Mouse (Mus musculus): Measurements from ENCODE around the gene Otub1. TPM values are rescaled to one million over a fixed set of nuclear protein-coding genes. Genes with fewer than 3 reads are reported as not detected.
A peak's percentile ranks its signal among the peaks of the same experiment; 100 is the strongest.

Otub1 gene
- total RNA-seq, 2 experiments from 2014 or later = 73.9 to 79.3 TPM

GRCm38 (mm10) chr19:7177804-7178511 lies 28.2 kb downstream of the Otub1 start:
- no peak for DNase-seq (ENCODE audit: low spot score in 2 of 2)

DNA sequence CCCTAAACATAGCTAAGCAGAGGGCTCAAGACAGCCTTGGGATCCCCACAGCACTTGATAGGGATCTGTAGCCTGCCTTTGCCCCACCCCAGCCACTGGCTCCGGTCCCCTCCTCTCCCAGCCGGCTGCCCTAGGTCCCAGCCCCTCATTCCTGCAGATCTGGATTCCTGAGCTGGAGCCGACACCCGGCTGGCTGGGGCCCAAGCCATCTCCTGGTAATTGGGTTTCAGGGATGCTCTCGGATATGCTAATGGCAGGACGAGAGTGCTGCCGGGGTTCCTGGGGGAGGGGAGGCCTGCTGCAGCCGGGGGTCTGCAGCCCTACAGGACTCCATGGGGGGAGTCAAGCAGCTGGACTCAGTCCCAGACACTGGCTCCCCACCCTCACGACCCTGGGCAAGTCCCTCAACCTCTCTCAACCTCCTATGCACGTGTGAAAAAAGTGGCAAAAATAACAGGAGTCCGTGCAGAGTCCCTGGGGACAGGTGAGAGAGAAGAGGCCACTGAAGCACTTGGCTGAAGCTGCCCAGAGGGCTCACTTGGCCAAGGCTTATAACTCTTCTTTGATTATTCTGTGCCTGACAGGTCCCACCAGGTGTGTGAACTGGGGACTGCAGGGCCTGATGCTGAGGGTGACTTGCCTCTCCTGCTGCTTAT lies 29.9 kb downstream of the Otub1 start:
- no peak for DNase-seq (ENCODE audit: low spot score in 2 of 2)

GRCm38 (mm10) chr19:7172051-7172866 lies 33.9 kb downstream of the Otub1 start:
- DNase-seq (ENCODE audit: low spot score in 2 of 2) = no peak

GRCm38 (mm10) chr19:7171447-7171846 lies 34.7 kb downstream of the Otub1 start:
- DNase-seq (ENCODE audit: low spot score in 2 of 2) = no peak

GRCm38 (mm10) chr19:7170916-7171315 lies 35.2 kb downstream of the Otub1 start:
- no peak for DNase-seq (ENCODE audit: low spot score in 2 of 2)

DNA sequence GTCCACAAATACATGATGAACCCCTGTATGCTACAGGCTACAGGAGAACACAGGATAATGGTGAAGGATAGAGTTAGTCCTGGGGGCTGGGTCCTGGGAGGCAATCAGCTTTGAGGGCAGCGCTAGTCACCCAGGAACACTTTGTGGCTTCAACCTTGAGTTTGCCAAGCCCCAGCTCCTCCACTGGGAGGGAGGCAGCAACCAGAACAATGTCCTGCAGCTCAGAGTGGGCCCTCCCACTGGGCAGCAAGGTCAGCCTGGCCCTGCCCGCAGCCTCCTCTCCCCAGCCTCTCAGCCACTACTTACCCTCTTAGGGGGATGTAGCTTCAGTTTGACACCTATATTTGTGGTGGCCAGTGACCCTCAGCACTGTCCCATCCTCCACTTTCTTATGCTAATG lies 37.7 kb downstream of the Otub1 start:
- DNase-seq (ENCODE audit: low spot score in 2 of 2) = no peak

- no peak for DNase-seq (ENCODE audit: low spot score in 2 of 2)
These were observed 39.3 kb downstream of the Otub1 start for GRCm38 (mm10) chr19:7166767-7167166.

GRCm38 (mm10) chr19:7166200-7166711 lies 39.9 kb downstream of the Otub1 start:
- DNase-seq (ENCODE audit: low spot score in 2 of 2) = no peak

DNA sequence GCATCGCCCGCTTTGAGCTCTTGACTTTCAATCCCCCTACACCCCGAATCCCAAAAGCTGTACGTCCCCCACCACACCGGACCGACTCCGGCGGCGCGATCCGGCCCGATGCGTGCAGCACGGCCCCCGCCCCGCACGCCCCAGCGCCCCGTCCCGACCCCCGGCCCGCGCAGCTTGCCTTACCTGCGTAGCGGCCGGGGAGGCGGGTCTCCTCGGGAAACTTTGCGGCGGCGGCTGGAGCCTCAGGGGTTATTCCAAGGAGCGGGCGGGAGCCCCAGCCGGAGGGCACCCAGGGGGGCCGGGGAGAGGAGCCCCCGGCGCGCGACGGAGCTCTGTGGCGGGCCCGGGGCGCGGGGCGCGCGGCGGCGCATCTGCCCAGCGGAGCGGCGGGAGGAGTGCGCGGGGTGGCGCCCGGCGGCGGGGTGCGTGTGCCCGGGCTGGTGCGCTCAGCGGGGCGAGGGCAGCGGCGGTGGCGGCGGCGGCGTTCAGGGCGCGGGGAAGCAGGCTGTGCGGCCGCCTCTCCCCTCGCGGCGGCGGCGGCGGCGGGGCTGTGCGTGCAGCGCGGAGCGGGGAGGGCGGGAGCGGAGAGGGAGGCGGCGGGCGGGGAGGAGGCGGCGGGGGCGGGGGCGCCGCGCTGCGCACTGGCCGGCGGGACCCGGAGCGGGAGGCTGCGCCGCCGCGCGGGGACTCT lies 40.5 kb downstream of the Otub1 start:
- no peak for DNase-seq (ENCODE audit: low spot score in 2 of 2)

- DNase-seq (ENCODE audit: low spot score in 2 of 2) = no peak
These were observed 41.2 kb downstream of the Otub1 start for GRCm38 (mm10) chr19:7164820-7165323.

DNA sequence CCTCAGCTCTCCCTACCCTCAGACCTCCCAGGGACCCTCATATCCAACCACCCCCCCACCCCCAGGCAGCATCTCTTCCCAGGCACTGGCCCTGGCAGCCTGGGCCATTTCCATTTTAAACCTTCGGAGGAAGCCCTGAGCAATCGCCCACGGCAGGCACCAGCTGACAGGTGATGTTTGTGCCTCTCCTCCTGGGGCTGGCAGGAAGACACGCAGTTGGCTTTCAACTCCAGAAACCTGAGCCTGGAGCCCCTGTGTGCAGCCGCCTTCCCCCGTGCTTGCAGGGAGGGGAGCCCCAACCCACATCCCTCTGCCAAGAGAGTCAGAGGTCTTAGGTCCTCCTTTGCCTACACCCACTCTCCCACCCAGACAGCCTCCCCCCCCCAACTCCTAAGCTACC lies 41.9 kb downstream of the Otub1 start:
- DNase-seq (ENCODE audit: low spot score in 2 of 2) = no peak

GRCm38 (mm10) chr19:7161064-7161463 lies 45.1 kb downstream of the Otub1 start:
- no peak for DNase-seq (ENCODE audit: low spot score in 2 of 2)

DNA sequence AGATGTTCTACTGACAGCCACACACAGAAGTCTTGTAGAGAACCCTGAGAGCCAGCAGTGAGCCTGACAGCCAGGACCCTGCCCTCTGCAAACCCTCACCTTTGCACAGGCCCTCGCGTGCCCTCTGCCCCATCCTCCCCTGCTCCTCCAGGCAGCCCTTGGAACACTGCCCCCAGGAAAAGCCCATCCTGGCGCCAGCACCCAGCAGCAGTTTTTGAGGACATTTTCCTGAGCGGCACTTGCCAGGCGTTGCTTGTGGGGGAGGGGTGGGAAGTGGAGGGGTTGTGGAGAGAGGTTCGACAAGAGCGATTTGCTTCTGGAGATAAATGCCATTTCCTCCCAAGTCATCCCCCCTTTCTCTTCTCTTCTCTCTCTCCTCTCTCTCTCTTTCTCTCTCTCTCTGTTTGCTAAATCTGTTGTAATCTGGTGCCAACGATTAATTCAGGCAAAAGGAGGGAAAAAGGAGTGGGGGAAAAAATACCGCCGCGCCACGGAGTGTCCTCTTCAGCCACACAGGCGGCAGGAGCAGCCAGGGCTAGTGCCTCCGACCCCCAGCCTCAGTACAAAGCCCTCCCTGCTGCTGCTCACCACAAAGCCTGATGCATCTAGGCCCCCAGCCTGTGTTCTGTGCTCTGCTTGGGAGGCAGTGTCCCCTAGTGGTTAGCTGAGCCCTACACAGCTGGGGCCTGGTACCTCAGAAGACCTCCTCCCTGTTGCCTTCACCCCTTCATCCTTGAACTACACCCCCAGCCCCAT lies 45.8 kb downstream of the Otub1 start:
- no peak for DNase-seq (ENCODE audit: low spot score in 2 of 2)

DNA sequence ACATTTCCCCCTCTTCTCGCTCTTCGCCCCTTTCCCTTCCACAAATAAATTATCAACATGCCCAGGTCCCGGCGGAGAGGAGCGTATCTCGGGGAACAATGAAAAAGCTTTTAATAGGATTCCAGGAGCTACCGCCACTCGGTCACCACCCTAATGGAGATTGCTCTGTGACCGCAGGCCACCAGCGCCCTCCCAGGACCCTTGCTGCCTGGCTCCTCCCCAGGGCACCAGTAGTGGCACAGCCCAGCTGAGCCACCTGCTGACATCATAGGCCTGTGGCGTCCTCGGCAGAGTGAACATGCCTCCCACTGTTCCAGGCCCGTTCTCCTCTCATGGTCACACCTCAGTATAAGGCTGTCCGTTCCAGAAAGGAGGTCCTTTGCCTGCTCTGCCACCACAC lies 48.4 kb downstream of the Otub1 start:
- DNase-seq (ENCODE audit: low spot score in 2 of 2) = no peak

- DNase-seq (ENCODE audit: low spot score in 2 of 2) = peak in 1 of 2 experiments; percentile 51
These were observed 50.9 kb downstream of the Otub1 start for GRCm38 (mm10) chr19:7155196-7155595.

DNA sequence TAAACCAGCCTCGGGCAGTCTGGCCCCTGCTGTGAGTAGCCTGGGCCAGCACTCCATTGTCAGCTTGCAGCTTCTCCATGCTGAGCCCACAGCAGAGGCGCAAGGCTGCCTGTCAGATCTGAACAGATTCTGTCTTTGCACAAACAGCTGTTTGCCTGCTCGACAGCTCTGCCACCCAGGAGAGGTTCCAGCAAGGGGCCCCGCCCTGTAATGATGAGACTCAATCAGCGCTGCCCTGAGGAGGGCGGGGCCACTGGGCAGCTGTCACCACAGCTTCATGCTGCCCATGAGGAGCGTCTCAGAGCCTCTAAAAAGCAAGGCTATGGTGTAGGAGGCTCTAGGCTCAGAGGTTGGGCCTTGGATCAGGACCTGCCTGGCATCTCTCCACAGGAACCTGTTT lies 52.9 kb downstream of the Otub1 start:
- peak in 1 of 2 experiments; percentile 69 for DNase-seq (ENCODE audit: low spot score in 2 of 2)

GRCm38 (mm10) chr19:7151927-7152653 lies 54.0 kb downstream of the Otub1 start:
- no peak for DNase-seq (ENCODE audit: low spot score in 2 of 2)

DNA sequence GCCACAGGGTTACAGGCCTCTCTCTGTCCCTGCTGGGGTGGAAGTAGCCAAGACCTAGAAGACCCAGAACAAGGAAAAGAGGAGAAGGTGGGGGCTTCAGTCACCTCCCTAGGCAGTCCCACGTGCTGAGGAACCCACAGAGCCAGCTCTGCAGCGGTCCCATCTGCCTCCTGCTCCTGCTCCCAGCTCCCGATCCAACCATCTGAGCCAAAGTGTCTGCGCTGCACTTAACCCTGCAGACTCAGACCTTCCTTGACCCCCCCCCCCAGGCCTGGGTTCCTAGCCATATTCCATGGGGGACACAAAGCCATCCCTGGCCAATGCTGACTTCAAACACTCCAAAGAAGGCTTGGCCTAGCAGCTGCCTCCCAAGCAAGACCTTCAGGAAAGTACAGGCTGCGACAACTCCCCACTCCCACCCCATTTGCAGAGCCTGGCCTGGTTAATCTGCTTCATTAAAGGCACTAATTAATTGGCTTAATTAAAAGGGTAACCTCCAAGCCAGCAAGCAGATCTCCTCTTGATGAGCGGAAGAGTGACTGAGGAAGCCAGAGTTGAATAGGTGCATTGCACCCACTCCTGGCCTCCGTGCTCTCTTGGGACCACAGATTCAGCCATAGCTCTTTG lies 54.7 kb downstream of the Otub1 start:
- DNase-seq (ENCODE audit: low spot score in 2 of 2) = no peak

DNA sequence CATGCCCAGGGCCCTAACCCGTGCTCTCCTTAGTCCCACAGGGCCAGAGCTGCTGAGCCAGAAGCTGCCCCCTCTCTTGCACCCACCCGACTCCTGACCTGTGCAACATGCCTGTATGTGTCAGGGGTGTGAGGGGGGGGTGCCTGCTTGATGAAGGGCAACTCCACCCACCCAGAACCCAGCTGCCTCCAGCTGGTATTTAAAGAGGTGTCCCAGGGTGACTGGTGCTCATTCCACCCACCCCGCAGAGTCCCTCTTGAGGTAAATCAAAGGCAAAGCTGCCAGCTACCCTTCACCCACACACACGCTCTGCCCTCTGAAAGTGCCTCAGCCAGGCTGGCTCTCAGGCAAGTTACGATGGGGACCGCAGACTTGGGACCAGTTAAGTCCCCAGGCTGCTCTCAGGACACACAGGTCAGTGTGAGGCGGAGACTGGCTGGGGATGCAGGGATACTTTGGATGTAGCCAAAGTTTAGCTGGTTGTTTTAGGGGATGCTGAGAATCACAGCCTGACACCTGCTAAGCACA lies 56.9 kb downstream of the Otub1 start:
- no peak for DNase-seq (ENCODE audit: low spot score in 2 of 2)
